Mouse (Mus musculus) lung, embryonic 16.5 days (tissue): Measurements from ENCODE around the gene Capns2. TPM values are rescaled to one million over a fixed set of nuclear protein-coding genes. Genes with fewer than 3 reads are reported as not detected.

ENCODE experiments used
- ATAC-seq: fragments of 200-750 bp; cut with Nextera tagmentation; 2 replicates; pipeline ENCODE4 v1.8.0; 2017; ENCODE audit warnings: low read depth, mild to moderate bottlenecking, moderate library complexity
- H3K27ac ChIP-seq: fragments of 300-500 bp; sonication (generic); 2 replicates; pipeline ENCODE4 v1.5.1; 2014; ENCODE audit warnings: mild to moderate bottlenecking, control low read depth, low read length
- H3K27me3 ChIP-seq: fragments of 300-500 bp; sonication (generic); 2 replicates; pipeline ENCODE4 v1.6.1; 2014; ENCODE audit warnings: low read depth, low read length, mixed read lengths; ENCODE audit not compliant: control insufficient read depth, insufficient read depth
- H3K36me3 ChIP-seq: fragments of 300-500 bp; sonication (generic); 2 replicates; pipeline ENCODE4 v1.6.1; 2014; ENCODE audit warnings: low read length; ENCODE audit not compliant: control insufficient read depth, insufficient read depth
- H3K4me1 ChIP-seq: fragments of 300-500 bp; sonication (generic); replicated peaks from 2 replicates; pipeline ENCODE4 v1.6.1; 2014; ENCODE audit warnings: low read length, mixed read lengths; ENCODE audit not compliant: control insufficient read depth, insufficient read depth
- H3K4me2 ChIP-seq: fragments of 300-500 bp; sonication (generic); 2 replicates; pipeline ENCODE4 v1.6.1; 2014; ENCODE audit warnings: low read depth, low read length, control low read depth
- H3K4me3 ChIP-seq: fragments of 300-500 bp; sonication (generic); 2 replicates; pipeline ENCODE4 v1.5.1; 2014; ENCODE audit warnings: mild to moderate bottlenecking, low read length, control low read depth
- H3K9ac ChIP-seq: fragments of 300-500 bp; sonication (generic); 2 replicates; pipeline ENCODE4 v1.6.1; 2014; ENCODE audit warnings: low read length, control low read depth
- H3K9me3 ChIP-seq: fragments of 300-500 bp; sonication (generic); 2 replicates; pipeline ENCODE4 v1.6.1; 2016; ENCODE audit warnings: low read length; ENCODE audit not compliant: control insufficient read depth
- WGBS: fragments of 180-500 bp; shearing (Covaris S2); extraction: QIAGEN DNeasy Blood & Tissue Kit; methylation state at CpG from one replicate; pipeline ENCODE4 v1.1.7; 2014; 5-methylcytosine and 5-hydroxymethylcytosine counted together
- polyA plus RNA-seq: library from polyadenylated mRNA; unstranded; fragments of >200 nt; fragmentation: Nextera tagmentation; extraction: Ambion mirVana; gene quantifications from 2 replicates; pipeline ENCODE4 v1.2.1, GENCODE M21; 2015

Capns2 gene
- polyA plus RNA-seq, 1 experiment from 2014 or later = 0.55 TPM

- H3K36me3 ChIP-seq = no peaks in the 10 kb centered on the region
- 77% methylated on average over 4 of the region's 4 CpGs for WGBS
- no peaks in the 10 kb centered on the region for H3K27me3 ChIP-seq
- no peak overlapping the region for H3K4me3 ChIP-seq
- no peak overlapping the region for H3K27ac ChIP-seq
- ATAC-seq = no peak
- H3K9ac ChIP-seq = no peak overlapping the region
- H3K9me3 ChIP-seq = no peaks in the 10 kb centered on the region
- H3K4me2 ChIP-seq = no peak overlapping the region
- no peaks in the 10 kb centered on the region for H3K4me1 ChIP-seq
These were observed 3.4 kb upstream of the Capns2 start for GRCm38 (mm10) chr8:92897794-92898193.

- Histone ChIP-seq H3K9ac (no peak overlapping the region), H3K4me2 (no peak overlapping the region), H3K4me1 (no peaks in the 10 kb centered on the region), H3K4me3 (no peak overlapping the region), H3K27me3 (no peaks in the 10 kb centered on the region), H3K27ac (no peak overlapping the region), H3K9me3 (no peaks in the 10 kb centered on the region), H3K36me3 (no peaks in the 10 kb centered on the region)
- ATAC-seq = no peak
- 79% methylated on average over 9 of the region's 9 CpGs for WGBS
These were observed 1.6 kb upstream of the Capns2 start for GRCm38 (mm10) chr8:92899590-92899989.

- no peaks in the 10 kb centered on the region for H3K4me1 ChIP-seq
- WGBS = 68% methylated on average over 2 of the region's 2 CpGs
- H3K9ac ChIP-seq = no peak overlapping the region
- no peak for ATAC-seq
- no peak overlapping the region for H3K4me3 ChIP-seq
- no peaks in the 10 kb centered on the region for H3K36me3 ChIP-seq
- H3K27me3 ChIP-seq = no peaks in the 10 kb centered on the region
- no peak overlapping the region for H3K27ac ChIP-seq
- H3K9me3 ChIP-seq = no peaks in the 10 kb centered on the region
- H3K4me2 ChIP-seq = no peak overlapping the region
These were observed 1.8 kb downstream of the Capns2 start for GRCm38 (mm10) chr8:92902981-92903380.

GRCm38 (mm10) chr8:92903488-92904135 lies 2.4 kb downstream of the Capns2 start:
- no peak overlapping the region for H3K27ac ChIP-seq
- no peak overlapping the region for H3K4me3 ChIP-seq
- no peak overlapping the region for H3K4me2 ChIP-seq
- no peaks in the 10 kb centered on the region for H3K9me3 ChIP-seq
- H3K4me1 ChIP-seq = no peaks in the 10 kb centered on the region
- ATAC-seq = no peak
- H3K27me3 ChIP-seq = no peaks in the 10 kb centered on the region
- H3K9ac ChIP-seq = no peak overlapping the region
- WGBS = 74% methylated on average over 11 of the region's 11 CpGs
- no peaks in the 10 kb centered on the region for H3K36me3 ChIP-seq

- no peak overlapping the region for H3K27ac ChIP-seq
- H3K4me3 ChIP-seq = no peak overlapping the region
- 93% methylated on average over 9 of the region's 9 CpGs for WGBS
- H3K36me3 ChIP-seq = no peaks in the 10 kb centered on the region
- no peaks in the 10 kb centered on the region for H3K27me3 ChIP-seq
- no peak overlapping the region for H3K9ac ChIP-seq
- H3K4me1 ChIP-seq = no peaks in the 10 kb centered on the region
- no peak overlapping the region for H3K4me2 ChIP-seq
- ATAC-seq = no peak
- no peaks in the 10 kb centered on the region for H3K9me3 ChIP-seq
These were observed 5.3 kb downstream of the Capns2 start for GRCm38 (mm10) chr8:92906553-92906952.

GRCm38 (mm10) chr8:92908448-92908847 lies 7.2 kb downstream of the Capns2 start:
- no peak overlapping the region for H3K9ac ChIP-seq
- H3K27me3 ChIP-seq = no peaks in the 10 kb centered on the region
- H3K36me3 ChIP-seq = no peaks in the 10 kb centered on the region
- H3K4me1 ChIP-seq = no peaks in the 10 kb centered on the region
- WGBS = 84% methylated on average over 2 of the region's 2 CpGs
- no peaks in the 10 kb centered on the region for H3K9me3 ChIP-seq
- no peak overlapping the region for H3K4me3 ChIP-seq
- ATAC-seq = no peak
- no peak overlapping the region for H3K27ac ChIP-seq
- H3K4me2 ChIP-seq = no peak overlapping the region

- Histone ChIP-seq H3K36me3 (no peaks in the 10 kb centered on the region), H3K27ac (no peak overlapping the region), H3K4me2 (no peak overlapping the region), H3K4me1 (no peaks in the 10 kb centered on the region), H3K9me3 (no peaks in the 10 kb centered on the region), H3K4me3 (no peak overlapping the region), H3K27me3 (no peaks in the 10 kb centered on the region), H3K9ac (no peak overlapping the region)
- 90% methylated on average over 3 of the region's 3 CpGs for WGBS
- ATAC-seq = no peak
These were observed 10.3 kb downstream of the Capns2 start for GRCm38 (mm10) chr8:92911477-92911876.

- no peak for ATAC-seq
- H3K4me3 ChIP-seq = no peak overlapping the region
- H3K9ac ChIP-seq = no peak overlapping the region
- no peaks in the 10 kb centered on the region for H3K9me3 ChIP-seq
- H3K27me3 ChIP-seq = no peaks in the 10 kb centered on the region
- H3K27ac ChIP-seq = no peak overlapping the region
- WGBS = 82% methylated on average over 7 of the region's 7 CpGs
- H3K36me3 ChIP-seq = no peaks in the 10 kb centered on the region
- no peak overlapping the region for H3K4me2 ChIP-seq
- H3K4me1 ChIP-seq = no peaks in the 10 kb centered on the region
These were observed 12.2 kb downstream of the Capns2 start for GRCm38 (mm10) chr8:92913396-92913795.

GRCm38 (mm10) chr8:92916082-92916481 lies 14.9 kb downstream of the Capns2 start:
- 79% methylated on average over 3 of the region's 3 CpGs for WGBS
- H3K27me3 ChIP-seq = no peaks in the 10 kb centered on the region
- H3K27ac ChIP-seq = no peak overlapping the region
- H3K36me3 ChIP-seq = no peaks in the 10 kb centered on the region
- ATAC-seq = no peak
- H3K9ac ChIP-seq = no peak overlapping the region
- no peaks in the 10 kb centered on the region for H3K9me3 ChIP-seq
- no peak overlapping the region for H3K4me2 ChIP-seq
- H3K4me1 ChIP-seq = no peaks in the 10 kb centered on the region
- H3K4me3 ChIP-seq = no peak overlapping the region

- Histone ChIP-seq H3K9me3 (no peaks in the 10 kb centered on the region), H3K27ac (no peak overlapping the region), H3K4me3 (no peak overlapping the region), H3K27me3 (no peaks in the 10 kb centered on the region), H3K36me3 (no peaks in the 10 kb centered on the region), H3K9ac (no peak overlapping the region), H3K4me2 (no peak overlapping the region), H3K4me1 (no peaks in the 10 kb centered on the region)
- WGBS = 93% methylated on average over 3 of the region's 3 CpGs
- ATAC-seq = no peak
These were observed 20.6 kb downstream of the Capns2 start for GRCm38 (mm10) chr8:92921768-92922167.
